Comparison of ENCODE assay signal across 8 mouse cellular contexts in the genomic region with DNA sequence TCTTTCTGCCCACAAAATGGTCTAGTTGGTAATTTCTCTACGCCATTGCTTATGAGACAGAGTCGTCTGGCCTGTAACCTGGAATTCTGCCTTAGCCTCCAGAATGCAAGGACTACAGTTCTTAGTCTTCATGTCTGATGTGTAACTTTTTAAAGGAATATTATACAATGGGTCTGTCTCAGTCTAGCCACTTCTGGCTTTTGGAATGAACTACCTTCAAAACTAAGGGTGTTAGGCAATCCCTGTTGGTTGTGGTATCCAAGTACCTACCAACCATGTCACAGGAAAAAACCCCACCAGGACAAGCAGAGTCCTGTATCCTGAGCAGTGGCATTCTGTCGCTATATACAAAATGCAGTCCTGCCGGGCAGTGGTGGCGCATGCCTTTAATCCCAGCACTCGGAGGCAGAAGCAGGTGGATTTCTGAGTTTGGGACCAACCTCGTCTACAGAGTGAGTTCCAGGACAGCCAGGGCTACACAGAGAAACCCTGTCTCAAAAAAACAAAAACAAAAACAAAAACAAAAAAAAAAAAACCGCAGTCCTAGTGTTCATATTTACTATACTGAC. TPM values are rescaled to one million over a fixed set of nuclear protein-coding genes. Genes with fewer than 3 reads are reported as not detected.
DNase-seq lines count a peak whose midpoint lies in the region; ATAC-seq and TF ChIP-seq lines count a peak whose summit lies in the region.

No protein-coding gene starts in this region.

- 80% methylated on average over 8 of the region's 8 CpGs for WGBS in heart, embryonic 10.5 days
- 77% methylated on average over 8 of the region's 8 CpGs for WGBS in hindbrain, embryonic 10.5 days
- WGBS in midbrain, embryonic 10.5 days, result 78% methylated on average over 8 of the region's 8 CpGs
- 93% methylated on average over 8 of the region's 8 CpGs for WGBS in thymus, adult 2 months

- peaks cover 17% of the 10 kb centered on the region for H3K36me3 ChIP-seq in heart, embryonic 10.5 days
- H3K36me3 ChIP-seq in G1E (replicated peaks), result peaks cover 31% of the 10 kb centered on the region
- H3K36me3 ChIP-seq in hindbrain, embryonic 10.5 days, result peaks cover 27% of the 10 kb centered on the region
- H3K36me3 ChIP-seq in midbrain, embryonic 10.5 days, result peaks cover 27% of the 10 kb centered on the region
- 0 out of 2 replicates have a peak, but pooled peaks cover 3% of the 10 kb centered on the region for H3K36me3 ChIP-seq in thymus, adult 2 months (ENCODE audit: control insufficient read depth, insufficient read depth, low read length)

- H3K4me3 ChIP-seq in heart, embryonic 10.5 days, result peak overlapping the region; percentile 82
- H3K4me3 ChIP-seq in G1E (ENCODE audit: low read depth, low read length), result peak overlapping the region; percentile 93; the same call in 1 of the 2 replicates
- peak overlapping the region; percentile 90 for H3K4me3 ChIP-seq in hindbrain, embryonic 10.5 days
- H3K4me3 ChIP-seq in midbrain, embryonic 10.5 days, result peak overlapping the region; percentile 89
- no peak overlapping the region for H3K4me3 ChIP-seq in thymus, adult 2 months (ENCODE audit: control insufficient read depth, insufficient read depth, low read length)

- no peak for TF ChIP-seq POLR2A in thymus, adult 2 months (IDR thresholded peaks at IDR 0.05; ENCODE audit: control insufficient read depth, extremely low read depth, insufficient read depth, low read length, poor library complexity)

- peaks cover 38% of the 10 kb centered on the region for H3K4me1 ChIP-seq in heart, embryonic 10.5 days
- peaks cover 67% of the 10 kb centered on the region for H3K4me1 ChIP-seq in G1E (ENCODE audit: insufficient read depth, low read depth, low read length)
- H3K4me1 ChIP-seq in hindbrain, embryonic 10.5 days (replicated peaks), result peaks cover 46% of the 10 kb centered on the region
- peaks cover 37% of the 10 kb centered on the region for H3K4me1 ChIP-seq in midbrain, embryonic 10.5 days
- H3K4me1 ChIP-seq in thymus, adult 2 months (replicated peaks; ENCODE audit: control insufficient read depth, insufficient read depth, low read length), result peaks cover 14% of the 10 kb centered on the region

- no peaks in the 10 kb centered on the region for H3K9me3 ChIP-seq in heart, embryonic 10.5 days
- H3K9me3 ChIP-seq in G1E (replicated peaks), result no peaks in the 10 kb centered on the region
- no peaks in the 10 kb centered on the region for H3K9me3 ChIP-seq in hindbrain, embryonic 10.5 days
- H3K9me3 ChIP-seq in midbrain, embryonic 10.5 days (replicated peaks), result no peaks in the 10 kb centered on the region

- peak overlapping the region; percentile 90 for H3K27ac ChIP-seq in heart, embryonic 10.5 days
- H3K27ac ChIP-seq in hindbrain, embryonic 10.5 days, result peak overlapping the region; percentile 97
- H3K27ac ChIP-seq in midbrain, embryonic 10.5 days (replicated peaks), result peak overlapping the region; percentile 96
- H3K27ac ChIP-seq in thymus, adult 2 months (ENCODE audit: control insufficient read depth, insufficient read depth, low read length), result no peak overlapping the region; the same call in 1 of the 2 replicates

- intact Hi-C loops in heart, postnatal 36 days (cut with DNase I), result loop anchor here (5.0 kb wide), 1 partner anchor 66 kb away; no protein-coding TSS in a partner anchor

- no peak for DNase-seq in heart, embryonic 10.5 days (ENCODE audit: low spot score)
- DNase-seq in heart, postnatal 36 days, result no peak
- no peak for DNase-seq in G1E (ENCODE audit: low spot score)
- no peak for DNase-seq in hindbrain, embryonic 10.5 days (ENCODE audit: low spot score)
- DNase-seq in midbrain, embryonic 10.5 days (ENCODE audit: low spot score), result no peak
- no peak for DNase-seq in retina, embryonic 14.5 days (ENCODE audit: low spot score)
- DNase-seq in thymus, adult 2 months, result no peak
- DNase-seq in yolk sac, embryonic 10.5 days (ENCODE audit: low spot score), result no peak

- H3K27me3 ChIP-seq in heart, embryonic 10.5 days (ENCODE audit: insufficient read depth, poor library complexity, severe bottlenecking), result peaks cover 17% of the 10 kb centered on the region
- peaks cover 10% of the 10 kb centered on the region for H3K27me3 ChIP-seq in G1E (ENCODE audit: insufficient read depth, low read length)
- H3K27me3 ChIP-seq in hindbrain, embryonic 10.5 days (ENCODE audit: insufficient read depth, poor library complexity, severe bottlenecking), result peaks cover 4% of the 10 kb centered on the region; the same call in 1 of the 2 replicates
- 0 out of 2 replicates have a peak, but pooled peaks cover 7% of the 10 kb centered on the region for H3K27me3 ChIP-seq in midbrain, embryonic 10.5 days (ENCODE audit: low read depth, poor library complexity, severe bottlenecking)
- H3K27me3 ChIP-seq in thymus, adult 2 months (ENCODE audit: control insufficient read depth, insufficient read depth, low read length), result no peaks in the 10 kb centered on the region

- no peak for TF ChIP-seq CTCF in G1E (IDR thresholded peaks at IDR 0.05; ENCODE audit: low read depth, low read length)
- TF ChIP-seq CTCF in thymus, adult 2 months (IDR thresholded peaks at IDR 0.05; ENCODE audit: borderline replicate concordance, control insufficient read depth, extremely low read depth, insufficient read depth, low read length, poor library complexity), result no peak

- ATAC-seq in G1E (ENCODE audit: extremely low read depth, insufficient number of reproducible peaks, low FRiP score, poor library complexity, severe bottlenecking), result no peak

RNA-seq across cellular contexts. Expression of a gene that starts 1.4 kb away (rescaled TPM):
- polyA plus RNA-seq in heart, embryonic 10.5 days (2016; fragmentation: Nextera tagmentation; extraction: Ambion mirVana), result 544 and 610 TPM in 2 replicates
- total RNA-seq in heart, postnatal 36 days (2021), result 100 to 1,000 TPM; 240 to 254 TPM
- total RNA-seq in G1E (2014; fragmentation: Nextera tagmentation) (367 and 427 TPM in 2 replicates), G1E (2017) (799 and 1,022 TPM in 2 replicates)
- polyA plus RNA-seq in G1E (2012), result 414 and 639 TPM in 2 replicates
- polyA plus RNA-seq in hindbrain, embryonic 10.5 days (2016; fragmentation: Nextera tagmentation; extraction: Ambion mirVana), result 655 and 693 TPM in 2 replicates
- 682 and 743 TPM in 2 replicates for polyA plus RNA-seq in midbrain, embryonic 10.5 days (2016; fragmentation: Nextera tagmentation; extraction: Ambion mirVana)
- polyA plus RNA-seq in thymus, adult 2 months (2012; rRNA removed), result 613 and 694 TPM in 2 replicates

RNA-seq across cellular contexts. Expression of a gene that starts 7.3 kb away (rescaled TPM):
- 0.92 TPM in 1 of 2 replicates, not detected in the other for polyA plus RNA-seq in heart, embryonic 10.5 days (2016; fragmentation: Nextera tagmentation; extraction: Ambion mirVana)
- not detected for total RNA-seq in heart, postnatal 36 days (2021)
- total RNA-seq in G1E (2014; fragmentation: Nextera tagmentation), result not detected in 2 replicates
- total RNA-seq in G1E (2017), result not detected in 2 replicates
- 0.20 TPM in 1 of 2 replicates, not detected in the other for polyA plus RNA-seq in G1E (2012)
- not detected in 2 replicates for polyA plus RNA-seq in hindbrain, embryonic 10.5 days (2016; fragmentation: Nextera tagmentation; extraction: Ambion mirVana)
- polyA plus RNA-seq in midbrain, embryonic 10.5 days (2016; fragmentation: Nextera tagmentation; extraction: Ambion mirVana), result 0.62 TPM in 1 of 2 replicates, not detected in the other
- 0.11 and 0.12 TPM in 2 replicates for polyA plus RNA-seq in thymus, adult 2 months (2012; rRNA removed)

RNA-seq across cellular contexts. Expression of a gene that starts 8.3 kb away (rescaled TPM):
- not detected in 2 replicates for polyA plus RNA-seq in heart, embryonic 10.5 days (2016; fragmentation: Nextera tagmentation; extraction: Ambion mirVana)
- not detected for total RNA-seq in heart, postnatal 36 days (2021)
- 0.63 TPM in 1 of 2 replicates, not detected in the other for total RNA-seq in G1E (2014; fragmentation: Nextera tagmentation)
- not detected in 2 replicates for total RNA-seq in G1E (2017)
- polyA plus RNA-seq in G1E (2012), result 0.91 and 0.95 TPM in 2 replicates
- not detected in 2 replicates for polyA plus RNA-seq in hindbrain, embryonic 10.5 days (2016; fragmentation: Nextera tagmentation; extraction: Ambion mirVana)
- not detected in 2 replicates for polyA plus RNA-seq in midbrain, embryonic 10.5 days (2016; fragmentation: Nextera tagmentation; extraction: Ambion mirVana)
- polyA plus RNA-seq in thymus, adult 2 months (2012; rRNA removed), result 0.05 and 0.15 TPM in 2 replicates

RNA-seq across cellular contexts. Expression of a gene that starts 10.7 kb away (rescaled TPM):
- 0.08 TPM in 1 of 2 replicates, not detected in the other for polyA plus RNA-seq in heart, embryonic 10.5 days (2016; fragmentation: Nextera tagmentation; extraction: Ambion mirVana)
- not detected for total RNA-seq in heart, postnatal 36 days (2021)
- total RNA-seq in G1E (2014; fragmentation: Nextera tagmentation) (not detected in 2 replicates), G1E (2017) (0.35 and 0.66 TPM in 2 replicates)
- polyA plus RNA-seq in G1E (2012), result 0.09 and 0.13 TPM in 2 replicates
- polyA plus RNA-seq in hindbrain, embryonic 10.5 days (2016; fragmentation: Nextera tagmentation; extraction: Ambion mirVana), result not detected in 2 replicates
- not detected in 2 replicates for polyA plus RNA-seq in midbrain, embryonic 10.5 days (2016; fragmentation: Nextera tagmentation; extraction: Ambion mirVana)
- polyA plus RNA-seq in thymus, adult 2 months (2012; rRNA removed), result 0.05 TPM in 1 of 2 replicates, not detected in the other

RNA-seq across cellular contexts. Expression of a gene that starts 11.5 kb away (rescaled TPM):
- polyA plus RNA-seq in heart, embryonic 10.5 days (2016; fragmentation: Nextera tagmentation; extraction: Ambion mirVana), result 0.10 TPM in 1 of 2 replicates, not detected in the other
- not detected for total RNA-seq in heart, postnatal 36 days (2021)
- total RNA-seq in G1E (2014; fragmentation: Nextera tagmentation) (not detected in 2 replicates), G1E (2017) (not detected in 2 replicates)
- polyA plus RNA-seq in G1E (2012), result not detected in 2 replicates
- not detected in 2 replicates for polyA plus RNA-seq in hindbrain, embryonic 10.5 days (2016; fragmentation: Nextera tagmentation; extraction: Ambion mirVana)
- polyA plus RNA-seq in midbrain, embryonic 10.5 days (2016; fragmentation: Nextera tagmentation; extraction: Ambion mirVana), result not detected in 2 replicates
- 0.12 TPM in 1 of 2 replicates, not detected in the other for polyA plus RNA-seq in thymus, adult 2 months (2012; rRNA removed)
